Mouse (Mus musculus): Measurements from ENCODE around the gene Lin7a.

- TF ChIP-seq CTCF (IDR thresholded peaks at IDR 0.05; ENCODE audit: insufficient read depth, low read depth, low read length) (no peak), POLR2A (IDR thresholded peaks at IDR 0.05; ENCODE audit: insufficient read depth, low read depth, low read length) (no peak)
Observed at GRCm38 (mm10) chr10:107253191-107253965, 18.1 kb upstream of the Lin7a start.

All from olfactory bulb, adult 2 months (tissue).